Mouse (Mus musculus) stomach, postnatal 0 days (tissue): ENCODE results near the gene Hspa5.

Experiments
- CTCF ChIP-seq: IDR thresholded peaks from 2 replicates; pipeline ENCODE4 v1.5.1; 2016; ENCODE audit warnings: antibody characterized with exemption, low read depth, mild to moderate bottlenecking, moderate library complexity
- EP300 ChIP-seq: optimal IDR thresholded peaks from 2 replicates; pipeline ENCODE3; 2016; ENCODE audit warnings: antibody characterized with exemption

DNA sequence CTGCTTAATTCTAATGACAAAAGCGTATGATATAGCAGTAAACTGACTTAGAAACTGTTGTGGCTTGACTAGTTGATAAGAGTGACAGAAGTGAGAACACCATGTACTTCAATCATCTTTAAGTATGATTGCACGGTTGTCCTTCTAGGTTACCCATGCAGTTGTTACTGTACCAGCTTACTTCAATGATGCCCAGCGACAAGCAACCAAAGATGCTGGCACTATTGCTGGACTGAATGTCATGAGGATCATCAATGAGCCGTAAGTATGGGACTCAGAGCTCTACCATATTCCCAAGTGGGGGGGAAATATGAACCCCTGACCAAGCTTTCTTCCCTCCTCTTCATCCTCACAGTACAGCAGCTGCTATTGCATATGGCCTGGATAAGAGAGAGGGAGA lies 1.9 kb downstream of the Hspa5 start:
- no peak for TF ChIP-seq CTCF
- TF ChIP-seq EP300 = no peak
